Mouse (Mus musculus) gastrocnemius, adult 18-20 months (tissue): ENCODE measurements around the gene Pip4k2c. TPM values are rescaled to one million over a fixed set of nuclear protein-coding genes. Genes with fewer than 3 reads are reported as not detected.

ENCODE experiments used
- DNase-seq: peaks from one replicate; pipeline ENCODE4 v3.0.0; 2021; ENCODE audit warnings: low spot score
- long read RNA-seq, 2 experiments: library from polyadenylated mRNA; stranded (forward); transcript quantifications; one replicate each; pipeline ENCODE4 v2.0.0; 2021
- total RNA-seq, 2 experiments: library from RNA; stranded (reverse); gene quantifications; 2 replicates each; pipeline ENCODE4 v1.2.3; 2021

Pip4k2c gene
- 1 to 10 TPM; 7.4 to 8.2 TPM for total RNA-seq
- long read RNA-seq, experiment 1, transcript Pip4k2c-201 (10 exons, 3,307 nt) = major isoform, 6 of 12 reads
- long read RNA-seq, experiment 1, partial matches to known transcripts = 2 of 12 reads
- long read RNA-seq, experiment 1, other reads (novel, unspliced or antisense) = 4 of 12 reads
- long read RNA-seq, experiment 2, partial matches to known transcripts = 2 of 17 reads
- long read RNA-seq, experiment 2, other reads (novel, unspliced or antisense) = 14 of 17 reads

- peak; percentile 88 for DNase-seq
These were observed at the start of gene Pip4k2c for GRCm38 (mm10) chr10:127211414-127211854. TSS of gene Pip4k2c (minus strand) at chr10:127211585.

GRCm38 (mm10) chr10:127258489-127258888 lies 47.1 kb upstream of the Pip4k2c start:
- DNase-seq = no peak

- DNase-seq = no peak
These were observed 46.4 kb upstream of the Pip4k2c start for GRCm38 (mm10) chr10:127257790-127258189.

- peak; percentile 40 for DNase-seq
These were observed 44.4 kb upstream of the Pip4k2c start for GRCm38 (mm10) chr10:127255625-127256345.

GRCm38 (mm10) chr10:127250810-127251209 lies 39.4 kb upstream of the Pip4k2c start:
- no peak for DNase-seq

GRCm38 (mm10) chr10:127238241-127238824 lies 26.9 kb upstream of the Pip4k2c start:
- DNase-seq = no peak

GRCm38 (mm10) chr10:127236541-127236940 lies 25.2 kb upstream of the Pip4k2c start:
- no peak for DNase-seq

- no peak for DNase-seq
These were observed 21.8 kb upstream of the Pip4k2c start for GRCm38 (mm10) chr10:127233141-127233540.

- DNase-seq = no peak
These were observed 20.4 kb upstream of the Pip4k2c start for GRCm38 (mm10) chr10:127231741-127232140.

- DNase-seq = no peak
These were observed 19.3 kb upstream of the Pip4k2c start for GRCm38 (mm10) chr10:127230693-127231092.

GRCm38 (mm10) chr10:127228897-127229296 lies 17.5 kb upstream of the Pip4k2c start:
- DNase-seq = peak; percentile 81

- no peak for DNase-seq
These were observed 15.8 kb upstream of the Pip4k2c start for GRCm38 (mm10) chr10:127227163-127227562.

- DNase-seq = no peak
These were observed 15.0 kb upstream of the Pip4k2c start for GRCm38 (mm10) chr10:127226318-127226895.

GRCm38 (mm10) chr10:127225732-127226131 lies 14.3 kb upstream of the Pip4k2c start:
- no peak for DNase-seq

GRCm38 (mm10) chr10:127225213-127225612 lies 13.8 kb upstream of the Pip4k2c start:
- DNase-seq = no peak

- DNase-seq = no peak
These were observed 7.0 kb upstream of the Pip4k2c start for GRCm38 (mm10) chr10:127218339-127218738.

GRCm38 (mm10) chr10:127217177-127217576 lies 5.8 kb upstream of the Pip4k2c start:
- no peak for DNase-seq

- no peak for DNase-seq
These were observed 5.1 kb upstream of the Pip4k2c start for GRCm38 (mm10) chr10:127216456-127216855.

- no peak for DNase-seq
These were observed 3.0 kb upstream of the Pip4k2c start for GRCm38 (mm10) chr10:127214422-127214803.

GRCm38 (mm10) chr10:127213704-127214421 lies 2.5 kb upstream of the Pip4k2c start:
- no peak for DNase-seq

GRCm38 (mm10) chr10:127213272-127213671 lies 1.9 kb upstream of the Pip4k2c start:
- DNase-seq = no peak
